13 mouse cellular contexts compared by ENCODE assay signal in genomic region chr8:69938245-69938982, GRCm38 (mm10). TPM values are rescaled to one million over a fixed set of nuclear protein-coding genes. Genes with fewer than 3 reads are reported as not detected.
DNase-seq lines count a peak whose midpoint lies in the region; ATAC-seq and TF ChIP-seq lines count a peak whose summit lies in the region.
"Had no signal": no experiment of that assay in that cellular context is flagged by ENCODE, and none has a peak within 500 bp of the region (broad histone marks: within the 10 kb centered on the region; RNA-seq: fewer than 3 reads in every experiment).

No protein-coding gene starts in this region.

- 66% methylated on average over 6 of the region's 6 CpGs for WGBS in heart, embryonic 13.5 days
- WGBS in limb, embryonic 10.5 days, result 88% methylated on average over 6 of the region's 6 CpGs
- WGBS in forebrain, embryonic 13.5 days, result 94% methylated on average over 6 of the region's 6 CpGs

- no peak overlapping the region for H3K4me2 ChIP-seq in heart, embryonic 13.5 days
- no peak overlapping the region for H3K4me2 ChIP-seq in forebrain, embryonic 13.5 days

- in situ Hi-C loops in ES-E14 (cut with MboI; ENCODE audit: low sequenced_read_pairs in 2 of 2, unreplicated experiment in 2 of 2), result no loop called here

- no peak overlapping the region for H3K4me3 ChIP-seq in heart, embryonic 13.5 days
- H3K4me3 ChIP-seq in ES-E14 (ENCODE audit: insufficient read depth in 1 of 2, low read depth in 1 of 2, low read length in 2 of 2, poor library complexity in 1 of 2, severe bottlenecking in 1 of 2), result no peak overlapping the region
- no peak overlapping the region for H3K4me3 ChIP-seq in limb, embryonic 10.5 days
- H3K4me3 ChIP-seq in forebrain, embryonic 13.5 days, result no peak overlapping the region

- H3K9me3 ChIP-seq in heart, embryonic 13.5 days, result no peaks in the 10 kb centered on the region
- no peaks in the 10 kb centered on the region for H3K9me3 ChIP-seq in ES-E14 (ENCODE audit: control insufficient read depth, insufficient read depth, low read depth, low read length)
- H3K9me3 ChIP-seq in limb, embryonic 10.5 days (replicated peaks), result no peaks in the 10 kb centered on the region
- no peaks in the 10 kb centered on the region for H3K9me3 ChIP-seq in forebrain, embryonic 13.5 days (replicated peaks)

- H3K27me3 ChIP-seq in heart, embryonic 13.5 days (replicated peaks), result no peaks in the 10 kb centered on the region
- H3K27me3 ChIP-seq in limb, embryonic 10.5 days (ENCODE audit: low read depth, poor library complexity, severe bottlenecking), result no peaks in the 10 kb centered on the region
- no peaks in the 10 kb centered on the region for H3K27me3 ChIP-seq in forebrain, embryonic 13.5 days

- ATAC-seq in heart, embryonic 13.5 days (ENCODE audit: extremely low read depth, insufficient number of reproducible peaks, low FRiP score, low TSS enrichment), result no peak
- ATAC-seq in forebrain, embryonic 13.5 days, result no peak
- ATAC-seq: forebrain, postnatal 0 days had no signal

- peaks cover 24% of the 10 kb centered on the region for H3K36me3 ChIP-seq in heart, embryonic 13.5 days
- H3K36me3 ChIP-seq in ES-E14 (ENCODE audit: control insufficient read depth, insufficient read depth, low read length, poor library complexity, severe bottlenecking), result peaks cover 21% of the 10 kb centered on the region
- H3K36me3 ChIP-seq in limb, embryonic 10.5 days, result peaks cover 63% of the 10 kb centered on the region
- H3K36me3 ChIP-seq in forebrain, embryonic 13.5 days (ENCODE audit: poor library complexity, severe bottlenecking), result peaks cover 24% of the 10 kb centered on the region

- peak overlapping the region; percentile 95 for H3K27ac ChIP-seq in heart, embryonic 13.5 days (replicated peaks)
- H3K27ac ChIP-seq in ES-E14 (ENCODE audit: insufficient read depth, low read depth, low read length, poor library complexity, severe bottlenecking), result peak overlapping the region; percentile 61
- peak overlapping the region; percentile 16 for H3K27ac ChIP-seq in limb, embryonic 10.5 days
- H3K27ac ChIP-seq in forebrain, embryonic 13.5 days, result no peak overlapping the region

- 0 out of 2 replicates have a peak overlapping the region, but pooled peaks have one; percentile 3 for H3K9ac ChIP-seq in heart, embryonic 13.5 days
- H3K9ac ChIP-seq in ES-E14 (ENCODE audit: insufficient read depth, low read depth, low read length, poor library complexity, severe bottlenecking), result 0 out of 2 replicates have a peak overlapping the region, but pooled peaks have one; percentile 13
- H3K9ac ChIP-seq in forebrain, embryonic 13.5 days, result no peak overlapping the region
- H3K9ac ChIP-seq: forebrain, postnatal 0 days had no signal

- no peak for DNase-seq in heart, adult 9 months (ENCODE audit: low spot score in 2 of 2)
- DNase-seq in 416B (ENCODE audit: low read depth) (peak; percentile 52), ES-E14 (ENCODE audit: low read depth, low spot score) (no peak)
- no peak for DNase-seq in limb, embryonic 10.5 days (ENCODE audit: low spot score)
- DNase-seq in cerebellum, postnatal 4 days (ENCODE audit: low spot score in 2 of 2), result no peak
- no peak for DNase-seq in right cerebral cortex, postnatal 36 days (ENCODE audit: low spot score in 2 of 2)
- DNase-seq: embryo, embryonic 11 days; forebrain, postnatal 0 days; kidney, postnatal 4 days; left cerebral cortex, postnatal 4 days had no signal

- H3K4me1 ChIP-seq in heart, embryonic 13.5 days, result peaks cover 85% of the 10 kb centered on the region
- H3K4me1 ChIP-seq in ES-E14 (ENCODE audit: control insufficient read depth in 2 of 2, insufficient read depth in 2 of 2, low read length in 2 of 2, poor library complexity in 1 of 2), result peaks cover 30 to 49% of the 10 kb centered on the region in 2 experiments
- peaks cover 33% of the 10 kb centered on the region for H3K4me1 ChIP-seq in limb, embryonic 10.5 days
- H3K4me1 ChIP-seq in forebrain, embryonic 13.5 days, result peaks cover 14% of the 10 kb centered on the region

TF ChIP-seq in ES-E14, 5 proteins besides CTCF, POLR2A, EP300 and RAD21:
- TF ChIP-seq CHD2 (IDR thresholded peaks at IDR 0.05; ENCODE audit: low read depth, low read length), result no peak
- TF ChIP-seq HCFC1 (IDR thresholded peaks at IDR 0.05; ENCODE audit: borderline replicate concordance, insufficient read depth, low read length), result no peak
- TF ChIP-seq ZNF384 (IDR thresholded peaks at IDR 0.05; ENCODE audit: low read depth, low read length), result no peak

RNA-seq across cellular contexts. Expression of gene Yjefn3, which starts 35.9 kb away (rescaled TPM):
- 8.1 and 8.2 TPM in 2 replicates for polyA plus RNA-seq in heart, embryonic 13.5 days (2015; fragmentation: Nextera tagmentation; extraction: Ambion mirVana)
- 7.0 and 8.5 TPM in 2 replicates for total RNA-seq in ES-E14 (2012; rRNA removed)
- polyA plus RNA-seq in limb, embryonic 10.5 days (2016; fragmentation: Nextera tagmentation; extraction: Ambion mirVana), result 2.0 and 2.9 TPM in 2 replicates
- 7.2 and 7.9 TPM in 2 replicates for polyA plus RNA-seq in forebrain, embryonic 13.5 days (2015; fragmentation: Nextera tagmentation; extraction: Ambion mirVana)
- total RNA-seq: hematopoietic stem cell, adult 5-6 weeks had no signal

RNA-seq across cellular contexts. Expression of gene Ndufa13, which starts 36.1 kb away (rescaled TPM):
- 304 and 343 TPM in 2 replicates for polyA plus RNA-seq in heart, embryonic 13.5 days (2015; fragmentation: Nextera tagmentation; extraction: Ambion mirVana)
- 146 and 243 TPM in 2 replicates for total RNA-seq in ES-E14 (2012; rRNA removed)
- polyA plus RNA-seq in limb, embryonic 10.5 days (2016; fragmentation: Nextera tagmentation; extraction: Ambion mirVana), result 165 and 166 TPM in 2 replicates
- polyA plus RNA-seq in forebrain, embryonic 13.5 days (2015; fragmentation: Nextera tagmentation; extraction: Ambion mirVana), result 172 and 183 TPM in 2 replicates

RNA-seq across cellular contexts. Expression of gene Tssk6, which starts 36.4 kb away (rescaled TPM):
- 1.9 and 2.2 TPM in 2 replicates for polyA plus RNA-seq in heart, embryonic 13.5 days (2015; fragmentation: Nextera tagmentation; extraction: Ambion mirVana)
- total RNA-seq in ES-E14 (2012; rRNA removed), result 2.5 and 4.0 TPM in 2 replicates
- polyA plus RNA-seq in limb, embryonic 10.5 days (2016; fragmentation: Nextera tagmentation; extraction: Ambion mirVana), result 5.0 and 5.9 TPM in 2 replicates
- 2.5 and 3.4 TPM in 2 replicates for polyA plus RNA-seq in forebrain, embryonic 13.5 days (2015; fragmentation: Nextera tagmentation; extraction: Ambion mirVana)
- total RNA-seq: left cerebral cortex, postnatal 4 days had no signal

RNA-seq across cellular contexts. Expression of gene Cilp2, which starts 50.9 kb away (rescaled TPM):
- 0.55 and 0.56 TPM in 2 replicates for polyA plus RNA-seq in heart, embryonic 13.5 days (2015; fragmentation: Nextera tagmentation; extraction: Ambion mirVana)
- 7.3 and 10.7 TPM in 2 replicates for total RNA-seq in ES-E14 (2012; rRNA removed)
- 0.40 TPM in 2 replicates for polyA plus RNA-seq in limb, embryonic 10.5 days (2016; fragmentation: Nextera tagmentation; extraction: Ambion mirVana)
- 1.1 and 1.3 TPM in 2 replicates for polyA plus RNA-seq in forebrain, embryonic 13.5 days (2015; fragmentation: Nextera tagmentation; extraction: Ambion mirVana)
- total RNA-seq: hematopoietic stem cell, adult 5-6 weeks had no signal

RNA-seq across cellular contexts. Expression of gene Gatad2a, which starts 57.8 kb away (rescaled TPM):
- polyA plus RNA-seq in heart, embryonic 13.5 days (2015; fragmentation: Nextera tagmentation; extraction: Ambion mirVana), result 27.3 and 29.9 TPM in 2 replicates
- 139 and 148 TPM in 2 replicates for total RNA-seq in ES-E14 (2012; rRNA removed)
- polyA plus RNA-seq in limb, embryonic 10.5 days (2016; fragmentation: Nextera tagmentation; extraction: Ambion mirVana), result 58.9 and 69.2 TPM in 2 replicates
- polyA plus RNA-seq in forebrain, embryonic 13.5 days (2015; fragmentation: Nextera tagmentation; extraction: Ambion mirVana), result 29.5 and 31.7 TPM in 2 replicates
